Mouse (Mus musculus) limb, embryonic 14.5 days (tissue): ENCODE measurements at regions not wholly inside any gene's neighbourhood (a gene's known extent, or its start where the extent isn't known, plus 50 kb on each side); places are given as distances from the start of the nearest gene placed in this dataset.

ENCODE experiments used
- ATAC-seq: fragments of 200-750 bp; cut with Nextera tagmentation; 2 replicates; pipeline ENCODE4 v1.8.0; 2017; ENCODE audit warnings: low read depth, moderate number of reproducible peaks, moderate TSS enrichment; ENCODE audit not compliant: low FRiP score
- DNase-seq: peaks from one replicate; pipeline ENCODE4 v3.0.0-alpha.2; 2015; ENCODE audit warnings: low spot score
- H3K27ac ChIP-seq: fragments of 300-500 bp; sonication (generic); replicated peaks from 2 replicates; pipeline ENCODE4 v1.5.1; 2014; ENCODE audit warnings: low read depth, mild to moderate bottlenecking, low read length, moderate library complexity, mixed read lengths
- H3K27me3 ChIP-seq: fragments of 300-500 bp; sonication (generic); 2 replicates; pipeline ENCODE4 v1.6.1; 2014; ENCODE audit warnings: low read length, mixed read lengths; ENCODE audit not compliant: control insufficient read depth, insufficient read depth
- H3K36me3 ChIP-seq: fragments of 300-500 bp; sonication (generic); 2 replicates; pipeline ENCODE4 v1.6.1; 2014; ENCODE audit warnings: mild to moderate bottlenecking, low read length, moderate library complexity, mixed read lengths; ENCODE audit not compliant: control insufficient read depth, insufficient read depth
- H3K4me1 ChIP-seq: fragments of 300-500 bp; sonication (generic); 2 replicates; pipeline ENCODE4 v1.6.1; 2014; ENCODE audit warnings: antibody characterized with exemption, low read length, mixed read lengths; ENCODE audit not compliant: control insufficient read depth, insufficient read depth
- H3K4me2 ChIP-seq: fragments of 300-500 bp; sonication (generic); replicated peaks from 2 replicates; pipeline ENCODE4 v1.6.1; 2014; ENCODE audit warnings: low read depth, mild to moderate bottlenecking, low read length, moderate library complexity; ENCODE audit not compliant: severe bottlenecking
- H3K4me3 ChIP-seq: fragments of 300-500 bp; sonication (generic); replicated peaks from 2 replicates; pipeline ENCODE4 v1.5.1; 2014; ENCODE audit warnings: low read length
- H3K9ac ChIP-seq: fragments of 300-500 bp; sonication (generic); 2 replicates; pipeline ENCODE4 v1.6.1; 2014; ENCODE audit warnings: mild to moderate bottlenecking, low read depth, low read length, moderate library complexity; ENCODE audit not compliant: severe bottlenecking
- H3K9me3 ChIP-seq: fragments of 300-500 bp; sonication (generic); 2 replicates; pipeline ENCODE4 v1.6.1; 2016; ENCODE audit warnings: low read length; ENCODE audit not compliant: control insufficient read depth
- POLR2A ChIP-seq: fragments of 200-500 bp; IDR thresholded peaks from 2 replicates; pipeline ENCODE4 v1.8.0; 2012; ENCODE audit warnings: inconsistent platforms, mild to moderate bottlenecking, moderate library complexity, borderline replicate concordance; ENCODE audit not compliant: insufficient read depth, insufficient read length; ENCODE audit errors: extremely low read depth
- WGBS: fragments of 180-500 bp; shearing (Covaris S2); extraction: QIAGEN DNeasy Blood & Tissue Kit; methylation state at CpG from one replicate; pipeline ENCODE4 v1.1.7; 2014; 5-methylcytosine and 5-hydroxymethylcytosine counted together

- no peak overlapping the region for H3K4me2 ChIP-seq
- peak; percentile 37; the same call in 1 of the 2 replicates for ATAC-seq
- no peaks in the 10 kb centered on the region for H3K36me3 ChIP-seq
- H3K4me3 ChIP-seq: no peak overlapping the region
- no peak for TF ChIP-seq POLR2A
- 39% methylated on average over 5 of the region's 5 CpGs for WGBS
- no peak overlapping the region for H3K9ac ChIP-seq
- H3K4me1 ChIP-seq: no peaks in the 10 kb centered on the region
- no peaks in the 10 kb centered on the region for H3K27me3 ChIP-seq
- DNase-seq: peak; percentile 22
- no peaks in the 10 kb centered on the region for H3K9me3 ChIP-seq
- H3K27ac ChIP-seq: no peak overlapping the region
These were observed 598.4 kb upstream of the Fam92a start for GRCm38 (mm10) chr4:12770131-12770780.

- TF ChIP-seq POLR2A: no peak
- H3K4me2 ChIP-seq: no peak overlapping the region
- no peak for DNase-seq
- ATAC-seq: no peak
- H3K9me3 ChIP-seq: no peaks in the 10 kb centered on the region
- no peak overlapping the region for H3K27ac ChIP-seq
- H3K4me1 ChIP-seq: no peaks in the 10 kb centered on the region
- H3K9ac ChIP-seq: no peak overlapping the region
- no peaks in the 10 kb centered on the region for H3K36me3 ChIP-seq
- no peaks in the 10 kb centered on the region for H3K27me3 ChIP-seq
- H3K4me3 ChIP-seq: no peak overlapping the region
These were observed 597.3 kb upstream of the Fam92a start for GRCm38 (mm10) chr4:12769092-12769491.

- no peaks in the 10 kb centered on the region for H3K4me1 ChIP-seq
- 61% methylated on average over 1 of the region's 1 CpGs for WGBS
- no peak for ATAC-seq
These were observed 594.9 kb upstream of the Fam92a start for GRCm38 (mm10) chr4:12766763-12767162.

GRCm38 (mm10) chr4:12750817-12751216, 579.0 kb upstream of the Fam92a start:
- no peak for TF ChIP-seq POLR2A
- no peak overlapping the region for H3K4me3 ChIP-seq

More at GRCm38 (mm10) chr4:12766763-12767162, 594.9 kb upstream of the Fam92a start:
- H3K27me3 ChIP-seq: no peaks in the 10 kb centered on the region
- no peak overlapping the region for H3K4me2 ChIP-seq
- no peaks in the 10 kb centered on the region for H3K9me3 ChIP-seq
- TF ChIP-seq POLR2A: no peak
- H3K9ac ChIP-seq: no peak overlapping the region
- H3K27ac ChIP-seq: no peak overlapping the region
- DNase-seq: no peak
- H3K4me3 ChIP-seq: no peak overlapping the region
- no peaks in the 10 kb centered on the region for H3K36me3 ChIP-seq

GRCm38 (mm10) chr4:12749874-12750273, 578.1 kb upstream of the Fam92a start:
- Histone ChIP-seq H3K36me3 (no peaks in the 10 kb centered on the region), H3K9me3 (no peaks in the 10 kb centered on the region), H3K27me3 (no peaks in the 10 kb centered on the region), H3K9ac (no peak overlapping the region), H3K4me2 (no peak overlapping the region), H3K4me1 (no peaks in the 10 kb centered on the region), H3K4me3 (no peak overlapping the region), H3K27ac (no peak overlapping the region)
- ATAC-seq: no peak
- 89% methylated on average over 1 of the region's 1 CpGs for WGBS
- DNase-seq: no peak
- TF ChIP-seq POLR2A: no peak

More at GRCm38 (mm10) chr4:12750817-12751216, 579.0 kb upstream of the Fam92a start:
- Histone ChIP-seq H3K27ac (no peak overlapping the region), H3K36me3 (no peaks in the 10 kb centered on the region), H3K4me1 (no peaks in the 10 kb centered on the region), H3K9me3 (no peaks in the 10 kb centered on the region), H3K27me3 (no peaks in the 10 kb centered on the region), H3K9ac (no peak overlapping the region), H3K4me2 (no peak overlapping the region)
- no peak for ATAC-seq
- WGBS: 82% methylated on average over 2 of the region's 2 CpGs
- no peak for DNase-seq
